Mouse (Mus musculus) heart, adult 2 months (tissue): ENCODE measurements at regions not wholly inside any gene's neighbourhood (a gene's known extent, or its start where the extent isn't known, plus 50 kb on each side); places are given as distances from the start of the nearest gene placed in this dataset.

Experiments
- CTCF ChIP-seq: fragments of 200-600 bp; IDR thresholded peaks from 2 replicates; pipeline ENCODE4 v1.8.1; 2022; ENCODE audit warnings: antibody characterized with exemption, mild to moderate bottlenecking, moderate library complexity
- POLR2A ChIP-seq: fragments of 200-500 bp; IDR thresholded peaks from 2 replicates; pipeline ENCODE4 v1.6.1; 2011; ENCODE audit warnings: mild to moderate bottlenecking, low read depth, low read length, control low read depth; ENCODE audit not compliant: insufficient read depth

DNA sequence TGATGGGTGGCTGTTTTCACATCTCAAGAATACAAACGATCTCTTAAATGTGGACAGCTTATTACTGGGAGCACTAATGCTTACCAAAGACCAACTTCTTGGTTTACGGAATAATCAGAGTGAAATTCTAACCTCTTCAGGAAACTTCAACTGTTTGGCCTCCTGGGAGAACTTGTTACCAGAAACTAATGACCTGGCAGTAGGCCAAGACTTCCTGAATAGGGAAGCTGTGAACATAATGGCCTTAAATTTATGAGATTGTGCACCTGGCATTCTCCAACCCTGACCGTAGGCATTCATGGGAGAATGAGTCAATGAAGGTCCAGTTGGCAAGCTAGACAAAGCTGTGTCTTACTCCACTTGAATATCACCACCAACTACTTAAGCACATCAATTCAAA lies 160.8 kb upstream of the Fbxl4 start:
- TF ChIP-seq CTCF (no peak), POLR2A (no peak)
